Mouse (Mus musculus) activated CD4-positive, CD25-positive, alpha-beta regulatory T cell, adult 4 months (primary cell): ENCODE measurements around the gene Tbx15. TPM values are rescaled to one million over a fixed set of nuclear protein-coding genes. Genes with fewer than 3 reads are reported as not detected.

ENCODE experiments used
- polyA plus RNA-seq, 2 experiments: library from polyadenylated mRNA; unstranded; fragments of 100-300 nt; shearing (Covaris generic); gene quantifications; one replicate each; pipeline ENCODE4 v1.2.1; 2017

The Tbx15 gene
- polyA plus RNA-seq, 2 experiments from 2014 or later = not detected

Other genes starting within 250 kb of the Tbx15 start
- 10 to 100 TPM in 1 of 2 experiments, 1 to 10 TPM in 1; 7.0 to 11.8 TPM for gene Wars2, start 99.3 kb upstream of the Tbx15 start, polyA plus RNA-seq